Mouse (Mus musculus): ENCODE measurements around the gene Kcnk3.

Gene Kcnk3

GRCm38 (mm10) chr5:30638041-30638440 is 50.1 kb downstream of the Kcnk3 start:
- peak; percentile 56 to 65 for DNase-seq (ENCODE audit: low spot score in 2 of 2)

DNA sequence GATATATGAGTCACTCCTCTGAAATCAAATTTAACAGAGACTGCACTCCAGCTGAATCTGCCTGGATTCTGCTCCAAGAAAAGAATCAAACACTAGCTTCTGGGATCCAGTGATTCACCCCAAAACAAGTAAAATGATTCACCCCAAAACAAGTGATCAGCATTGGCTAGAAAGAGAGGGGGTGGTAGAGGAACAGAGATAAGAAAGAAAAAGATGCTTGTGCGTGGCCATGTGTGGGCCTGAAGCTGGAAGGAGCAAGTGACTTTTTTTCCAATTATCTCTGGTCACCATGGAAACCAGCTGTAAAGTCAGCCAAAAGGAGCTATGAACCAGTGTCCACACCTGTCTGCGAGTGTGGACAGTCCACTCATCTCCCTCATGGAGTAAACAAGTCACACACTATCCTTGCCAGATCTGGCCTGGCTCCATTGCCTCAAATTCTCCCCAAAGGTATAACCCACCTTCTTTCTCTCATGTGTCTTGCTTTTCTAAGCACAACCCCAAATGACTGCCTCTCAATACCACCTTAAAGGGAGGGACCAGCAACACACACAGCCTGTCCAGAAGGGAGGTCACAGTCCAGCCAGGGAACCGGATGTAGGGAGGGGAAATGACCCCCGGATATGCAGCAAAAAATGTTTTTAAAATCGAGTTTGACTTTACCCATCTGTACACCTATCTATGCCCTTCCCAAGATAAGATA is 55.7 kb downstream of the Kcnk3 start:
- no peak for DNase-seq (ENCODE audit: low spot score in 2 of 2)

GRCm38 (mm10) chr5:30646036-30646435 is 58.1 kb downstream of the Kcnk3 start:
- DNase-seq (ENCODE audit: low spot score in 2 of 2), result no peak

- DNase-seq (ENCODE audit: low spot score in 2 of 2), result no peak
These were observed 59.4 kb downstream of the Kcnk3 start for GRCm38 (mm10) chr5:30647396-30647795.

GRCm38 (mm10) chr5:30647815-30648560 is 60.0 kb downstream of the Kcnk3 start, which contains the start of gene Slc35f6:
Gene Slc35f6 (plus strand): TSS chr5:30647933.
- peak; percentile 90 to 93 for DNase-seq (ENCODE audit: low spot score in 2 of 2)

DNA sequence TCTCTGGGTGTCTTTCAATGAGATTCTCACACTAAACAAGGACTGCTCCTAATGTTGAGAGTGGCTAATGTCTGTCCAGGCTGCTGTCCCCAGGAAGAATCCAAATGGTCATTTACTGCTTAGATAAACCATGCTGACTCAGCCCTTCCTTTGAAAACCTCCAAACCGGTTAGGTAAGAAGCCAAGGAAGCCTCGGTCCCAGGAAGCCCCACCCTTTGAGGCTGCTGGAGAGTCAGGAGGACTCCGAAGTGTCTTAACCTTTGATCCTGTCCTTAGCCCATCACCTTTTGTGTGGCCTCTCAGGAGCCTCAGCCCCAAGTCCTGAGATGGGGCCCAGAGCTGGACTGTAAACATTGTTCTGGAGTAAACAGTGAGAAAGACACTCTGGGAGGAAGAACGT is 61.6 kb downstream of the Kcnk3 start:
- DNase-seq (ENCODE audit: low spot score in 2 of 2), result peak in 1 of 2 experiments; percentile 58

GRCm38 (mm10) chr5:30650756-30651155 is 62.8 kb downstream of the Kcnk3 start:
- no peak for DNase-seq (ENCODE audit: low spot score in 2 of 2)

- DNase-seq (ENCODE audit: low spot score in 2 of 2), result peak in 1 of 2 experiments; percentile 28
These were observed 63.6 kb downstream of the Kcnk3 start for GRCm38 (mm10) chr5:30651554-30651953.

DNA sequence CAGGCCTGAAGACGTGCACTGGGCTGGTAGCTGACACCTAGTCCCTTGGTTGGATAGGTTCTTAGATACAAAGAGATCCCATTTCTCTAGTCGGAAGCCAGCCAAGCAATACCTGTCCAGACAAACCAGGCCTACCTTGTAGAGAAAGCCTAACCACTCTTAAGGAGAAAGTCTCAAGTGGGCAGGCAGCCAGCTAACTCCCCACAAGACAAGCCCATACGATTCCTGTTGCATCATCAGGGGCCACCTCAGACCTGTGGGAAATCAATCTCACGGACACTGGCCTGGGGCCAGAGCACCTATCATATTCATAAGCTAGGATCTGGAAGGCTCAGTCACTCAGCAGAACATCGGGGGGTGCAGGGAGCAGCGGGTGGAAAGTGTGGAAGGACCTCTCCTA is 65.3 kb downstream of the Kcnk3 start:
- peak; percentile 65 to 83 for DNase-seq (ENCODE audit: low spot score in 2 of 2)

DNA sequence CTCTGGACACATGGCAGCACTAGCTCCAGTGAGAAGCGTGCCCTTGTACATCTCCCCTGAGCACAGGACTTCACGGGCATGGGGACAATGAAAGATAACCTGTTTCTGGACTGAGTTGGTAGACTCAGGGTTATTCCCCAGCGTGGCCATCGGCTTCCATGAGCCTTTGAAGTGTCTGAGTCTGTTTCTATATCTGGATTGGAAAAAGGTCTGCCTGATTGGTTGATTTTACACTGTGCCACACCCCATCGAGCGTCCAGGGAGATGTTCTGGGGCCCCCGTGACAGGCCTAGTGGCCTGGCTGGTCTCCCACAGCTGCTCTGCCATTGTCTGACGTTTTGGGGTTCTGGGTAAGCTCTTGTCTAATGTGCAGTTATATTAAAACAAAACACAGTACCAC is 67.1 kb downstream of the Kcnk3 start:
- DNase-seq (ENCODE audit: low spot score in 2 of 2), result no peak

- no peak for DNase-seq (ENCODE audit: low spot score in 2 of 2)
These were observed 67.7 kb downstream of the Kcnk3 start for GRCm38 (mm10) chr5:30655526-30656195.

GRCm38 (mm10) chr5:30659042-30659441 is 71.1 kb downstream of the Kcnk3 start:
- no peak for DNase-seq (ENCODE audit: low spot score in 2 of 2)

DNA sequence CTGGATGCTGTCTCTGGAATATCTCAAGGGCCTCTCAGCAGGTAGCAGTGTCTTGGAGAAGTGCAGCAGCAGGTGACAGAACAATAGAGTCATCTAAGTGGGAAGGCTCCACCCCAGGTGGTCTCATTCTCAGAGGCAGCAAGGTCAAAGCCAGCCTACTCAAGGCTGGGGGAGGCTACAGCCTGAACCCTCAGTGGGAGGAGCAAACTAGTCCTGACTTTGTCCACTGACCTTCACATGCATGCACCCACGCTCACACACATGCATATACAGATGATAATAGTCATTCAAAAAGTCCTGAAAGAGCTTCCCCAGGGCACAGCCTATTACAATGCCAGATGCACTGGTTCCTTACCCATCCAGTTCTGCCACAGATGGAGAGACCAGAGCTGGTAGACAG is 72.3 kb downstream of the Kcnk3 start:
- DNase-seq (ENCODE audit: low spot score in 2 of 2), result no peak

GRCm38 (mm10) chr5:30660813-30661212 is 72.8 kb downstream of the Kcnk3 start:
- DNase-seq (ENCODE audit: low spot score in 2 of 2), result no peak

DNA sequence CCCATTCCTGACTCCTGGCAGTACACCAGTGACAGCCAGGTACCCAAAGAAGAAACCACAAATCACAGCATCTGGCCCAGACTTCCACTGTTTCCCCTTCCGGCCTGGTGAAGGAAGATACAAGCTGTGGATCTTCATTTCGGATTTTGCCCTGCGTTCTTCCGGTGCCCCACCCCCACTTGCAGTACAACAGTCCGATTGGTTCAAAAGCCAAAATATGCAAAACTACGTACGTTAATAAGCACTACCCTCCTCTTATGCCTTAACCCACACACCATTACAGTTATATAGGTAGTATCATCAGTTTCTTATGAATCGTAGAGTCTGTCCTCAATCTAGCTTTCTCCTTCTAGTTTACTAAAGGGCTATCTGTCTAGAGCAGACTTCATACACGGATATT is 77.4 kb downstream of the Kcnk3 start:
- no peak for DNase-seq (ENCODE audit: low spot score in 2 of 2)

- no peak for DNase-seq (ENCODE audit: low spot score in 2 of 2)
These were observed 78.0 kb downstream of the Kcnk3 start for GRCm38 (mm10) chr5:30665968-30666367.

DNA sequence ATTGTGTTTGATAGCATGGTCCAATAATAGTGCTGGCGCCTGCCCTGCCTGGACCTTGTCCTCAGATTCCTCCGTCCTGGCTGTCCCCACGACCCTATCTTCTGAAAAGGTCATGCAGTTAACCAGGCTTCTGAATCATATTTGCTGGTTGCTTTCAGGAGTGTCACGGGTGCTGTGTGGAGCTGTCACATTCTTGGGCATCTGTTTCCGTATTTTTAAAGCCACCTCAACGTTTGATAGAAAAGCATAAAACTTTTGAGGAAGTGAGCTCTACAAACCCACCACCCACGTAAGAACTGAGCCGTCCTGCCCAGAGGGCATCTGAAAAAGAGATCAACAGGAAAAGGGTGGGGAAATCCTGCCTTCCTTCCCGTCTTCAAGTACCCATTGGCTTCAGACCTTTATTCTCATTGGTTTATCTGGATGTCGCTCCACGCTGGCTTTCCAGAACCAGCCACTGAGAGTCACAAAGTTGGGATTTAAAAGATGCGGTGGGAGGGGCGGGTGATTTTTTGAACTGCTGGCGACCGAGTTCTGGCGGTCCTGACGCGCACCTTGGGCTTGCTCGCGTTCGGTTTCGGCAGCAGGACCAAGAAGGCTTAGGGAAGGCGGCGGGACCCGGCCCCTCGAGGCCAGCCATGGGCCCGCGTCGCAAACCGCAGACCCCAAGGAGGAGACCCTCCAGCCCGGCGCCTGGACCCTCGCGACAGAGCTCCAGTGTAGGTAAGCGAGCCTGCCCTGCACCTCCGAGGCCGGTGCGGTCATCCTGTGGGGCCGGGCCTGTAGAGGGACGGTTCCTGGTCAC is 78.6 kb downstream of the Kcnk3 start, which contains the start of gene Cenpa:
Gene Cenpa (plus strand): TSS at position 387 of the 805 bp plus-strand sequence.
- DNase-seq (ENCODE audit: low spot score in 2 of 2), result peak; percentile 63 to 88

DNA sequence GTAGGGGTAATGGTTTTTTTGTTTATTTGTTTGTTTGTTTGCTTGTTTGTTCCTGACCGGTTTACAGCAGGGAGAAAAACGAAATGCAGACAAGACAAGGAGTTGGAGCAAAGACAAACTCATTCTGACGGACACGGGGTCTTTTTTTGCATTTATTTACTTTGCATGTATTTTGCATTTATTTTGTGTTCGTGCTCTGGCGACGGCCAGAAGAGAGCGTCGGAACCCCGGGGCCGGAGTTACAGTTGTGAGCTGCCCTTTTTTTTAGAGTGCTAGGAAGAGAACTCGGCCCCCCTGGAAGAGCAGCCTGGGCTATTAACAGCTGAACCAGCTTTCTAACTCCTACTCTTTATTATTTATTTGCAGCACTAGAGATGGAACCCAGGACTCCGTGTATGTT is 79.2 kb downstream of the Kcnk3 start:
- DNase-seq (ENCODE audit: low spot score in 2 of 2), result no peak

DNA sequence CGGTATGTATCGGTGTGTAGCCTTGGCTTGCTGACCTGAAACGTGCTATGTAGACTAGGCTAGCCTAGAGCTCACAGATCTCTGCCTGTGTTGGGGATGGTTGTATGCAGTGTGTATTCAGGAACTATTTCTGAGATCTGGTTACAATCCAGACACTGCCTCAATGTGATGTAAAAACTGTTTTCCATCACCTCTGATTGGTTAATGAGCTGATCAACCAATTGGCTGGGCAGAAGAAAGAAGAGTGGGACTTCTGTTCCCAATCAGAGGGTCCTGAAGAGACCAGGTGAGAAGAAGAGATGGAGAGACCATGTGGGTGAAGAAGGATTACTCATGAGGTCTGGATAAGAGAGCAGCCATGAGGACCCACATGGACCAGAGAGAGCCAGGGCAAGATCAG is 79.7 kb downstream of the Kcnk3 start:
- no peak for DNase-seq (ENCODE audit: low spot score in 2 of 2)

DNA sequence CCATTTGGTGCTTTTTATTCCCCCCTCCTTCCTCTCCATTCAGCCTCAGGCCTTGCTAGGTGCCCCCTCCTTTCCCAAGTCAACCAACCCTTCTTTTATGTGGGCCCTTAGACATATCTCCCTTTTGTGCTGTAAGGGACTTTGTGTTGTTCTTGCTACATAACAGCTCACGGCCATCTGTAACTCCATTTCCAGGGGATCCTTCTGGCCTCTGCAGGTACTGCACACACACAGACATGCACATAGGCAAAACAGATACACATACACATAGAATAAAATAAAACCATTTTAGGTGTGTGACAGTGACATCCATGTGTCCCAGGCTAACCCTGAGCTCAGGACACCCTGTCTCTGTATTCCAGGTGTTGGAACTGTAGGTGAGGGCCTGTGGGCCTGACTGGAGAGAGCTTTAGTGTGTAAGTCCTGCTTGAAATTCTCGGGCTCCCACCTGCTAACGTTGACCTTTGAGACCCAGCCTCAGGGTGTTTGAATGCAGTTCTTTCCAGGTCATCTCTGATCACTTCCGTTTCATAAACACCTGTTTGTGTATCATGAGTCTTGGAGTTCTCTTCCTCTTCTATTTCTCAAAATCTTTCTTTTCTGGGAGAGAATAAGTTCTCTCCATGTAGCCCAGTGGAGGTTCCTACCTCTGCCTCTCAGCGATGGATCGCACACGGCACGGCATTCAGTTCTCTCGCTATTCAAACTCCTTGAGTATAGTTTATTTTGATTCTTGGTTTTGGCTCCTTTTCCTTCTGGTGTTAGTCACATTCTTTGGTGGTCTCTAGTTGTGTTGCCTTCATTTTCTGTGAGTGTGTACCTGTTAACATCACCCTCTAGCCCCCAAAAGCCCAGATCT is 80.9 kb downstream of the Kcnk3 start:
- no peak for DNase-seq (ENCODE audit: low spot score in 2 of 2)

DNA sequence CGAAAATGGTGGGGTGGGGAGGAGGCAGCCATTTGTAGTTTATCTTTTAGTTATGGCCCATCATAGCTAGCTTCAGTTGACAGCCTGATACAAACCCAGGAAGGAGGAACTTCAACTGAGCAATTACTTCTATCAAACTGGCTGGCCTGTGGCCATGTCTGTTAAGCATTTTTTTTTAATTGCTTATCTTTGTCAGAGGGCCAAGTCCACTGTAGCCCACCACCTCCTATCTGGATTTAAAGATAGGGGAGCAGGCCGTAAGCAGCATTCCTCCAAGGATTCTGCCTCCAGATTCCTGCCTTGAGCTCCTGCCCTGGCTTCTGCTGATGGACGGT is 81.5 kb downstream of the Kcnk3 start:
- no peak for DNase-seq (ENCODE audit: low spot score in 2 of 2)

All from urinary bladder, adult 18-20 months (tissue).